Mouse (Mus musculus): ENCODE data around the gene Gm20825.
"Not testable (repeated sequence)": the region's sequence is repeated elsewhere in the genome, so short reads cannot be mapped to it uniquely, and the experiment has no call there.

Gene Gm20825

DNA sequence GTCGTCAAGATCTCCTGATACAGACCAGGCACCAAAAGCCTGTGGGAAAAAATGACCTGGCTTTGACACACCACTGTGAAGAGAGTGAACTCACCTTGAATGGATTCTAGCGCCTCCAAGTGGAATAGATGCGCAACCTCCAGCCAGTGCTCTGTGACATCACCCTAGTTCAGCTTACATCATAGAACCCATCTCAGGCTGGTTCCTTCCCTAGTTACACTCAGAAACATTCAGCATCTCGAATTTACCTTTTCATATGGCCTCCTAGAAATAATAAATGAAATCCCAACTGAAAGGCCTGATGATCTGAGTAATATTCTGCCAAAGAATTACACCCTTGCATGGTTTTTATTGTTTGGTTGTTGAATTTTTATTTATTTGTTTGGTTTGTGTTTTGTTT, at the start of gene Gm20825:
Gm20825 (minus strand) TSS at position 101 of the 400 bp plus-strand sequence.
- DNase-seq (ENCODE audit: low read depth, low spot score) = not testable (repeated sequence)

All from forelimb bud, embryonic 11.5 days (tissue).